Mouse (Mus musculus) right cerebral cortex, postnatal 4 days (tissue): ENCODE measurements around the gene Dnajb13.
A peak's percentile ranks its signal among the peaks of the same experiment; 100 is the strongest.

ENCODE experiments used
- DNase-seq: peaks from one replicate; pipeline ENCODE4 v3.0.0-alpha.2; 2022

The Dnajb13 gene

DNA sequence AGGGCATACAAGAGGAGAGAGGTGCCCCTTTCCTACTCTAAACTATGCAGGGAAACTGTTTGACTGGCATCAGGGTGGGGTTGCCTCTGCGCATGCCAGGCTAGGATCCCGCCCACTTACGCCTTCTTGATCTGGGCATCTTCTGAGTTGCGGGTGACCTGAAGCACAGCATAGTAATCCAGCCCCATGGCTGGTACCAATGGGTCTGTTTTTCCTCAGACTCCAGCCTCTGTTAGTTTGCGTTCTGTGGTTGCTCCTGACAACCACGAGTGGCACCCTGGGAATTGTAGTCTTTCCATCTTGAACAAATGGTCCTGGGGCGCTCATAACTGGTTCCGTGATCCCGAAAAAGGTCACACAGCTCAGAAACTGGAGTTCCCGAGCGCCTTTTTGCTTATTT lies at the start of gene Dnajb13:
Dnajb13 (minus strand) TSS at position 388 of the 400 bp plus-strand sequence.
- no peak for DNase-seq

GRCm38 (mm10) chr7:100561861-100562587 lies 47.3 kb upstream of the Dnajb13 start:
- DNase-seq: no peak

- no peak for DNase-seq
These were observed 44.6 kb upstream of the Dnajb13 start for GRCm38 (mm10) chr7:100559331-100559730.

- no peak for DNase-seq
These were observed 42.5 kb upstream of the Dnajb13 start for GRCm38 (mm10) chr7:100557241-100557640.

DNA sequence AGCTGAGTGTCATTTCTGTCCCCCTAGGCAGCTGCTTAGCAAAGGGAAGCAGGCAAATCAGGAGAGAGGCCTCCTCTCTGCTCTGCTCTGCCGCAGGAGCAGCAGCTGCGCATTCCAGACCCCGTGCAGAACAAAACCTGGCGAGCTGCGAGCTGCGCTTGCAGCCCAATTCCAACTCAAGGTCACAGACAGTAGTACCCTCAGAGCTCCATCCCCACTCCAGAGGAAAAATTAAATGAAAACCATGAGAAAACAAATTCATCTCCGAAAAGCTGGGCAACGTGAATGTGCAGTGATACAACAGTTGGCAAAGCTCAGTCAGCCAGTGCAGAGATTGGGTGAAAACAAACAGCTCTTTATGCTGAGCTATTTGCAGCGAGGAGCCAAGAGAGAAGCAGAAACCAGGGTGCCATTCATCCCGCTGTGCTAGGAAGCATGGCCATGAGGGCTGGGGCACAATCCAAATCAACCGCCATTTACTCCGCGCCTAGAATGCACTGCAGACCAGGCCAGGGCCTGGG lies 40.7 kb upstream of the Dnajb13 start:
- peak; percentile 46 for DNase-seq

DNA sequence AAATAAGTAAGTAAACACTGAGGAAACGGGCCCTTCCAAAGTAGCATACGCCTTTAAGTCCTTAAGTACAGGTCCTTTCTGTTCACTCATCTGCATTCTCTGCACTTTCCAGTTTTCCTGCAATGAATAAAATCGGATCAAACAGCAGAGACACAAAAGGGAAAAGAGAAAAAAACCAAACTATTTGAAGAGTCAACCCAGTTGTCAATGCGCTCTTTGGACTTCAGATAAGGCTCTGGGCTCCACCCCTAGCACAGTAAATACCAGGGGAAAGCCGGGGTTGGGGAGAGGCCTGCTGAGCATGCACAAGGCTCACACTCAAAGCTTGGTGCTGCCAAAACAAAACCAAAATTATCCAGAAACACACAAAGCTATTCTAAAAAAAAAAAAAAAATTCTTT lies 40.2 kb upstream of the Dnajb13 start:
- no peak for DNase-seq

- peak; percentile 29 for DNase-seq
These were observed 35.7 kb upstream of the Dnajb13 start for GRCm38 (mm10) chr7:100550338-100551007.

- no peak for DNase-seq
These were observed 35.0 kb upstream of the Dnajb13 start for GRCm38 (mm10) chr7:100549796-100550195.

DNA sequence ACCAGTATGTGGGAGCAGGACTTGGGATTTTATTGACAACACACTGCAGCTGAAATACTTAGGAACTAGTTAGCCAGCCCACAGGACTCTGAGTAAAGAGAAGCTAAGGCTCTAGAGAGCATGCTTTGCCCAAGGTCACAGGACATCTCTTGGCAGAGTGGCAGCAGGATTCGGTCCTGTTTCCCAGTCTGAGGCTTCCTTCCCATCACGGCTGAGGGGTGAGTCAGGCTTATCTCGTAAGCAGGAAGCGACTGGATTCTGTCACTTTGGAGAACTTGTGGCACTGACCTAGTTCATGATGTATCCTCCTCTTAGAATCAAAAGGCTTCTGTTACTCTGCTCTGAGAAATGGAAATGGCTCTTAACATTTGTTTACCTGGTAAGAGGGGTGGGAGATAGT lies 32.9 kb upstream of the Dnajb13 start:
- no peak for DNase-seq

DNA sequence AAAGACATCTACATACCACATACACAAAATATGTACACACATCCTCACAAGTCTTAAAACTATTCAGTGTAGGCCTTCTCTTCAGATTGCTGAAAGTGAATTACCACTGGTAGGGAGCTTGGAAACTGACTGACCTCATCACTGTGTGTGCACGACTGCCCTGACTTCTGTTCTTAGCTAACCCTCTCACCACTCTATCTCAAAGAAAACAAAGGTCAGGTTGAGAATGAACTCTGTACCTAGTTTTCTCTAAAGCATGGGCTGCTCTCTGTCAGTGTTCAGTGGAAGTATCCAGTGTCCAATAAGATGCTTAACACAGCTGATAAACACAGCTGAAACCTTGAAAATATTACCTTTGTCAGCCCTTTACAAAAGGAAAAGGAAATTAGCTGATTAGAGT lies 29.7 kb upstream of the Dnajb13 start:
- DNase-seq: no peak

GRCm38 (mm10) chr7:100539516-100539915 lies 24.8 kb upstream of the Dnajb13 start:
- no peak for DNase-seq

- no peak for DNase-seq
These were observed 22.8 kb upstream of the Dnajb13 start for GRCm38 (mm10) chr7:100537519-100537902.

- peak; percentile 77 for DNase-seq
These were observed 22.2 kb upstream of the Dnajb13 start, which contains the start of gene Coa4 for GRCm38 (mm10) chr7:100536804-100537518. TSS of gene Coa4 (plus strand) at chr7:100537071.

- DNase-seq: no peak
These were observed 21.1 kb upstream of the Dnajb13 start for GRCm38 (mm10) chr7:100535831-100536230.

GRCm38 (mm10) chr7:100534216-100534615 lies 19.5 kb upstream of the Dnajb13 start:
- DNase-seq: no peak

- DNase-seq: no peak
These were observed 18.7 kb upstream of the Dnajb13 start for GRCm38 (mm10) chr7:100533503-100533902.

DNA sequence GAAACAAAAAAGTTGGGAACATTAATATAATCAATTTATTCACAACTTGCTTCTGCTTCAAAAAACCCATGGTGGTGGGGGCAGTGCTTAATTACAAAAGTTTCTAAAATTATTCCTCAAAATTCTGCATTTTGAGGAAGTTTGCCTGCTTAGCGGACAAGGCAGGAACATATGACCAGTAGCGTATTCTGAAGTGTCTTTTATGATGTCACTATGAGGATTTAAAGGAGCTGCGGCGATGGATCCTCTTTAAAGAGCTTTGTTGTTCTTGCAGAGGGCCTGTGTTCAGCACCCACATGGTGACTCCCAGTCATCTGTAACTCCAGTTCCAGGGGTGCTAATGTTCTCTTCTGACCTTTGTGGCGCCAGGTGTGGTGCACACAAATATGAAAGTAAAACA lies 16.0 kb upstream of the Dnajb13 start:
- DNase-seq: no peak

DNA sequence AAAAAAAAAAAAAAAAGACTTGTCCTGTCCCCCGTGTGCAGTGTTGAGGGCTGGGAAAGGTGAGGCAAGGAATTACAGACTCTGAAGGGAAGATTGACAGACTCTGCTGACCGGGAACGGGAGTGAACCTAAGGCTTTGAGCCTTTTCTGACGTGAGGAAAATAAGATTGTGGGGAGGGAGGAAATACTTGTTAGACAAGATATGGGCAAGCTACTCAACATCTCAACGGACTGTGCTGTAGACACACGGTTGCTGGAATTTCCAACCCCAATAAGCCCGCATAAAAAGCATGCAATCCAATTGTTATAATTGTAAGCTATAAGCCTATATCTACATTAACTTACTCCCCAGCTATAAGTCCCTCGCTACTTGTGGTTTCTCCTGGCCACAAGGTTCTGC lies 9.9 kb upstream of the Dnajb13 start:
- DNase-seq: no peak

GRCm38 (mm10) chr7:100522222-100522621 lies 7.5 kb upstream of the Dnajb13 start:
- no peak for DNase-seq

- peak; percentile 94 for DNase-seq
These were observed 6.0 kb upstream of the Dnajb13 start for GRCm38 (mm10) chr7:100520663-100521285.

DNA sequence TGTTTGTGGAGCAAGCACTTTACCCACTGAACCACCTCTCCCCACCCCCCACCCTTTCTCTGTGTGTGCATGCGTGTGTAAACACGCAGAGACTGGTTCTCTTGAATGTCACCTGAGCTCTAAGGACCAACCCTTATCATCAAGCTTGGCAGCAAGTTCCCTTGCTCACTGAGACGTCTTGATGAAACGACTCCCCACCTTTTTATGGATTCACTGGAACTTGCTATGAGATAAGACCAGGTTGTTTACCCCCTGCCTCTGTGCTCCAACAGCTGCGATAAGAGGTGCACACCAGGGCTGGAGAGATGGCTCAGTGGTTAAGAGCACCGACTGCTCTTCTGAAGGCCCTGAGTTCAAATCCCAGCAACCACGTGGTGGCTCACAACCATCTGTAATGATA lies 5.4 kb upstream of the Dnajb13 start:
- no peak for DNase-seq

DNA sequence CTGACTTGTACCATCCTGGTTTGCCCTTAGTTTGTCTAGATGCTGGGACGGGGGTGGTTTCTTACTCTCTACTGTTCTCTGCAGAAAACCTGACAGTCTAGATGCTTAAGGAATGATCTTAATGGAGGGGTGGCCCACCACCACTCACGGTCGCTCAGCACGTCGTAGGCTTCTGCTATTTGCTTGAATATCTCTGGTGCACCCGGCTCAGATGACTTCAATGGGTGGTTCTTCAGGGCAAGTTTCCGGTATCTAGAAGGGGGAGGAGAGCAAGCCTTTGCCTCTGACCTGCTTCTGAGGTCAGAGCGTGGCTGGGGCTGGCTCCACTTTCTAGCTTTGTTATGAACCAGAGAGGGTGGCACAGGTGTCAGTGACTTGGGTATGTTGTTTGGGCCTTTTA lies 3.2 kb downstream of the Dnajb13 start:
- no peak for DNase-seq

GRCm38 (mm10) chr7:100508670-100509069 lies 6.1 kb downstream of the Dnajb13 start:
- DNase-seq: no peak
